Mouse (Mus musculus) forebrain, embryonic 11.5 days (tissue): ENCODE measurements around the gene Efna3. TPM values are rescaled to one million over a fixed set of nuclear protein-coding genes. Genes with fewer than 3 reads are reported as not detected.

Experiments used
- ATAC-seq: fragments of 200-750 bp; cut with Nextera tagmentation; replicated peaks from 2 replicates; pipeline ENCODE4 v1.8.0; 2017; ENCODE audit warnings: moderate TSS enrichment; ENCODE audit not compliant: low FRiP score
- DNase-seq: peaks from one replicate; pipeline ENCODE4 v3.0.0-alpha.2; 2017; ENCODE audit warnings: low spot score
- H3K27ac ChIP-seq: fragments of 300-500 bp; sonication (generic); 2 replicates; pipeline ENCODE4 v1.5.1; 2014; ENCODE audit warnings: low read depth, low read length
- H3K27me3 ChIP-seq: fragments of 300-500 bp; sonication (generic); 2 replicates; pipeline ENCODE4 v1.6.1; 2014; ENCODE audit warnings: mild to moderate bottlenecking, low read length, mixed read lengths; ENCODE audit not compliant: control insufficient read depth, insufficient read depth
- H3K36me3 ChIP-seq: fragments of 300-500 bp; sonication (generic); 2 replicates; pipeline ENCODE4 v1.6.1; 2014; ENCODE audit warnings: mild to moderate bottlenecking, low read length, moderate library complexity, mixed read lengths; ENCODE audit not compliant: control insufficient read depth, insufficient read depth
- H3K4me1 ChIP-seq: fragments of 300-500 bp; sonication (generic); replicated peaks from 2 replicates; pipeline ENCODE4 v1.6.1; 2014; ENCODE audit warnings: low read length, mixed read lengths; ENCODE audit not compliant: control insufficient read depth, insufficient read depth
- H3K4me2 ChIP-seq: fragments of 300-500 bp; sonication (generic); 2 replicates; pipeline ENCODE4 v1.6.1; 2014; ENCODE audit warnings: low read depth, mild to moderate bottlenecking, low read length, moderate library complexity, mixed read lengths; ENCODE audit not compliant: severe bottlenecking
- H3K4me3 ChIP-seq: fragments of 300-500 bp; sonication (generic); 2 replicates; pipeline ENCODE4 v1.5.1; 2014; ENCODE audit warnings: low read depth, low read length
- H3K9ac ChIP-seq: fragments of 300-500 bp; sonication (generic); 2 replicates; pipeline ENCODE4 v1.6.1; 2014; ENCODE audit warnings: low read length
- H3K9me3 ChIP-seq: fragments of 300-500 bp; sonication (generic); 2 replicates; pipeline ENCODE4 v1.6.1; 2016; ENCODE audit warnings: low read length, mixed read lengths; ENCODE audit not compliant: control insufficient read depth
- WGBS: fragments of 180-500 bp; shearing (Covaris S2); extraction: QIAGEN DNeasy Blood & Tissue Kit; methylation state at CpG from one replicate; pipeline ENCODE4 v1.1.7; 2014; 5-methylcytosine and 5-hydroxymethylcytosine counted together
- polyA plus RNA-seq: library from polyadenylated mRNA; unstranded; fragments of >200 nt; fragmentation: Nextera tagmentation; extraction: Ambion mirVana; gene quantifications from 2 replicates; pipeline ENCODE4 v1.2.1, GENCODE M21; 2014

Efna3 gene
- polyA plus RNA-seq, 1 experiment from 2014 or later = 7.7 TPM

- ATAC-seq (peak; percentile 33), DNase-seq (peak; percentile 73)
- Histone ChIP-seq H3K4me1 (peaks cover 17% of the 10 kb centered on the region), H3K9me3 (no peaks in the 10 kb centered on the region), H3K9ac (peak within 1 kb of the TSS; percentile 59), H3K4me3 (peak within 1 kb of the TSS; percentile 36), H3K27ac (no peak within 1 kb of the TSS), H3K36me3 (no peaks in the 10 kb centered on the region), H3K27me3 (peaks cover 30% of the 10 kb centered on the region), H3K4me2 (peak within 1 kb of the TSS; percentile 90)
- under 1% methylated on average over 52 of the region's 52 CpGs for WGBS
Measured at GRCm38 (mm10) chr3:89280606-89281511, 41.9 kb downstream of the Efna3 start, which contains the start of gene Efna1. Gene Efna1, minus strand, starts transcription at chr3:89281142.

- Histone ChIP-seq H3K4me1 (peaks cover 17% of the 10 kb centered on the region), H3K9me3 (no peaks in the 10 kb centered on the region), H3K9ac (peak overlapping the region; percentile 56), H3K27ac (no peak overlapping the region), H3K4me2 (peak overlapping the region; percentile 90), H3K27me3 (peaks cover 30% of the 10 kb centered on the region), H3K36me3 (no peaks in the 10 kb centered on the region), H3K4me3 (peak overlapping the region; percentile 36)
- under 1% methylated on average over 28 of the region's 29 CpGs for WGBS
- ATAC-seq = peak; percentile 26
- DNase-seq = peak; percentile 70
Measured at GRCm38 (mm10) chr3:89280050-89280605, 42.6 kb downstream of the Efna3 start.

GRCm38 (mm10) chr3:89279153-89279890 is 43.4 kb downstream of the Efna3 start:
- WGBS = 3% methylated on average over 35 of the region's 35 CpGs
- H3K27ac ChIP-seq = no peak overlapping the region

GRCm38 (mm10) chr3:89278643-89279042 is 44.1 kb downstream of the Efna3 start:
- H3K9me3 ChIP-seq = no peaks in the 10 kb centered on the region
- H3K4me2 ChIP-seq = peak overlapping the region; percentile 90
- H3K27ac ChIP-seq = no peak overlapping the region
- no peak for ATAC-seq
- 20% methylated on average over 8 of the region's 8 CpGs for WGBS
- H3K27me3 ChIP-seq = peaks cover 30% of the 10 kb centered on the region
- H3K4me1 ChIP-seq = peaks cover 17% of the 10 kb centered on the region
- no peak overlapping the region; the same call in 1 of the 2 replicates for H3K9ac ChIP-seq
- H3K4me3 ChIP-seq = peak overlapping the region; percentile 36
- DNase-seq = no peak
- H3K36me3 ChIP-seq = no peaks in the 10 kb centered on the region

More at GRCm38 (mm10) chr3:89279153-89279890, 43.4 kb downstream of the Efna3 start:
- DNase-seq = peak; percentile 90
- Histone ChIP-seq H3K9me3 (no peaks in the 10 kb centered on the region), H3K4me1 (peaks cover 17% of the 10 kb centered on the region), H3K4me2 (peak overlapping the region; percentile 90), H3K9ac (peak overlapping the region; percentile 56), H3K27me3 (peaks cover 30% of the 10 kb centered on the region), H3K4me3 (peak overlapping the region; percentile 36), H3K36me3 (no peaks in the 10 kb centered on the region)
- ATAC-seq = peak; percentile 66

- Histone ChIP-seq H3K4me2 (0 out of 2 replicates have a peak overlapping the region, but pooled peaks have one; percentile 15), H3K9ac (no peak overlapping the region), H3K4me1 (peaks cover 17% of the 10 kb centered on the region), H3K36me3 (no peaks in the 10 kb centered on the region), H3K4me3 (no peak overlapping the region), H3K9me3 (no peaks in the 10 kb centered on the region), H3K27me3 (peaks cover 30% of the 10 kb centered on the region), H3K27ac (no peak overlapping the region)
- 67% methylated on average over 7 of the region's 7 CpGs for WGBS
- DNase-seq (no peak), ATAC-seq (no peak)
Measured at GRCm38 (mm10) chr3:89278107-89278506, 44.7 kb downstream of the Efna3 start.

- H3K4me1 ChIP-seq = peaks cover 17% of the 10 kb centered on the region
- H3K4me2 ChIP-seq = no peak overlapping the region
- peaks cover 30% of the 10 kb centered on the region for H3K27me3 ChIP-seq
- ATAC-seq (no peak), DNase-seq (no peak)
- H3K9me3 ChIP-seq = no peaks in the 10 kb centered on the region
- no peak overlapping the region for H3K9ac ChIP-seq
- no peaks in the 10 kb centered on the region for H3K36me3 ChIP-seq
- 54% methylated on average over 14 of the region's 14 CpGs for WGBS
- no peak overlapping the region for H3K27ac ChIP-seq
- H3K4me3 ChIP-seq = no peak overlapping the region
Measured at GRCm38 (mm10) chr3:89277281-89278021, 45.3 kb downstream of the Efna3 start.

GRCm38 (mm10) chr3:89276061-89276460 is 46.7 kb downstream of the Efna3 start:
- no peak overlapping the region for H3K9ac ChIP-seq
- no peaks in the 10 kb centered on the region for H3K9me3 ChIP-seq
- no peaks in the 10 kb centered on the region for H3K36me3 ChIP-seq
- DNase-seq (no peak), ATAC-seq (no peak)
- peaks cover 14% of the 10 kb centered on the region for H3K4me1 ChIP-seq
- no peak overlapping the region for H3K4me3 ChIP-seq
- H3K4me2 ChIP-seq = no peak overlapping the region
- 93% methylated on average over 13 of the region's 13 CpGs for WGBS
- H3K27ac ChIP-seq = no peak overlapping the region
- peaks cover 22% of the 10 kb centered on the region for H3K27me3 ChIP-seq

- Histone ChIP-seq H3K36me3 (no peaks in the 10 kb centered on the region), H3K27me3 (peaks cover 2% of the 10 kb centered on the region; the same call in 1 of the 2 replicates), H3K4me3 (no peak overlapping the region), H3K4me2 (no peak overlapping the region), H3K9ac (no peak overlapping the region), H3K27ac (no peak overlapping the region), H3K4me1 (peaks cover 7% of the 10 kb centered on the region; the same call in 1 of the 2 replicates), H3K9me3 (no peaks in the 10 kb centered on the region)
- DNase-seq (no peak), ATAC-seq (no peak)
- WGBS = 64% methylated on average over 6 of the region's 6 CpGs
Measured at GRCm38 (mm10) chr3:89271760-89272159, 51.0 kb downstream of the Efna3 start.
